Mouse (Mus musculus) layer of hippocampus, postnatal 36 days (tissue): ENCODE results near the gene Sec11a. TPM values are rescaled to one million over a fixed set of nuclear protein-coding genes. Genes with fewer than 3 reads are reported as not detected.

Experiments
- DNase-seq, 2 experiments: peaks; one replicate each; pipeline ENCODE4 v3.0.0; 2022
- total RNA-seq, 2 experiments: library from RNA; stranded (reverse); gene quantifications; 2 replicates each; pipeline ENCODE4 v1.2.3; 2021

The Sec11a gene
- total RNA-seq, 2 experiments from 2014 or later, result 52.5 to 59.6 TPM

GRCm38 (mm10) chr7:80855316-80855715 lies 92.3 kb downstream of the Sec11a start:
- DNase-seq, result peak; percentile 29 to 40

Other genes starting within 250 kb of the Sec11a start
- gene Iqgap1, start 121.8 kb downstream of the Sec11a start, total RNA-seq, result 10 to 100 TPM; 19.5 to 23.9 TPM
- gene Zscan2, start 86.9 kb downstream of the Sec11a start, total RNA-seq, result 10 to 100 TPM; 12.9 to 13.2 TPM
- 10 to 100 TPM; 24.5 to 28.7 TPM for gene Wdr73, start 46.5 kb downstream of the Sec11a start, total RNA-seq
- gene Nmb, start 42.7 kb downstream of the Sec11a start, total RNA-seq, result 10 to 100 TPM in 1 of 2 experiments, 1 to 10 TPM in 1; 9.9 to 11.0 TPM
- 10 to 100 TPM; 19.3 to 26.4 TPM for gene Zfp592, start 45.9 kb upstream of the Sec11a start, total RNA-seq
- gene Alpk3, start 109.8 kb upstream of the Sec11a start, total RNA-seq, result under 1 TPM; 0.46 to 0.62 TPM
- not detected for gene Slc28a1, start 167.0 kb upstream of the Sec11a start, total RNA-seq